Mouse (Mus musculus): ENCODE measurements at regions not wholly inside any gene's neighbourhood (a gene's known extent, or its start where the extent isn't known, plus 50 kb on each side); places are given as distances from the start of the nearest gene placed in this dataset.

DNA sequence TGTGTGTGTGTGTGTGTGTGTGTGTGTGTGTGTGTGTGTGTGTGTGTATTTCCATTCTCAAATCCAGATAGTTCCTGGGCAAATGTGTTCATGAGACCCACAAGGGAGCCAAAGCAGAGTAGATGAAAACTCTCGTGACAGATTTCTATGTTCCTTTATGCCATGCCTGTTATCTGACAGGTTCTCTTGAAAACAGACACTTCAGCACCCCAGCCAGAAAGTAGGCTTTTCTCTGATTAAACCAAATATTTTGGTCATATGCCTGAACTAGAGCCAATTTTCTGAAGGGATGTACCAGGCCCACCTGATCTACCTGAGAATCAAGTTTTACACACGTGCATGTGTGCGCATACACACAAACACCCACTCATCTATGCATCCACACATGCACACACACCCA, 95.5 kb downstream of the Psat1 start:
- DNase-seq, result no peak
- Histone ChIP-seq H3K4me1 (ENCODE audit: control insufficient read depth, insufficient read depth, low read length) (no peaks in the 10 kb centered on the region), H3K4me3 (replicated peaks; ENCODE audit: insufficient read depth, low read depth, low read length) (no peak overlapping the region), H3K27ac (ENCODE audit: insufficient read depth, low read length) (no peak overlapping the region), H3K27me3 (ENCODE audit: control insufficient read depth, insufficient read depth, low read length) (no peaks in the 10 kb centered on the region)
- TF ChIP-seq POLR2A (IDR thresholded peaks at IDR 0.05; ENCODE audit: borderline replicate concordance, insufficient read depth, low read length) (no peak), CTCF (IDR thresholded peaks at IDR 0.05; ENCODE audit: borderline replicate concordance, insufficient read depth, low read depth, low read length) (no peak)
- WGBS, result 94% methylated on average over 3 of the region's 3 CpGs

GRCm38 (mm10) chr19:15850722-15851121, 96.4 kb downstream of the Psat1 start:
- TF ChIP-seq POLR2A (IDR thresholded peaks at IDR 0.05; ENCODE audit: borderline replicate concordance, insufficient read depth, low read length) (no peak), CTCF (IDR thresholded peaks at IDR 0.05; ENCODE audit: borderline replicate concordance, insufficient read depth, low read depth, low read length) (no peak)
- Histone ChIP-seq H3K4me3 (replicated peaks; ENCODE audit: insufficient read depth, low read depth, low read length) (no peak overlapping the region), H3K27me3 (ENCODE audit: control insufficient read depth, insufficient read depth, low read length) (no peaks in the 10 kb centered on the region), H3K27ac (ENCODE audit: insufficient read depth, low read length) (no peak overlapping the region), H3K4me1 (ENCODE audit: control insufficient read depth, insufficient read depth, low read length) (no peaks in the 10 kb centered on the region)
- 65% methylated on average over 2 of the region's 2 CpGs for WGBS
- DNase-seq, result no peak

DNA sequence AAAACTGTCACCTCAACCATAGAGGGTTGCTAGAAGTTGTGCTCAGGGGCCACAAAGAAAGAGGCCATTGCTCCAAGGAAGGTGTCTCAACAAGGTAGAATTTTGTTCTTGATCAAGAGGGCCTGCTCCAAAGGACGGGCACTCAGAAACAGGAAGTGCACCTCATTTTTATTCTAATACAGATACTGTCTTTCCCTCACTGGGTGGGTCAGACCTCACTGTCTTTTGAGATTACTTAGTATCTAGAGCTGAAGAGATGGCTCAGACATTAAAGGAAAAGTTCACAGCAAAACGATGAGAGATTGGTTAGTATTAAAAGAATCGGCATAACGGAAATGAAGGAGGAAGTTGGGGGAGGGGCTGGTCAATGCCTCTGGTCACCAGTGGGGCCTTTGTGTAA, 97.9 kb downstream of the Psat1 start:
- no peak for DNase-seq
- H3K4me1 ChIP-seq (ENCODE audit: control insufficient read depth, insufficient read depth, low read length), result no peaks in the 10 kb centered on the region
- no peak overlapping the region for H3K4me3 ChIP-seq (replicated peaks; ENCODE audit: insufficient read depth, low read depth, low read length)
- H3K27ac ChIP-seq (ENCODE audit: insufficient read depth, low read length), result no peak overlapping the region
- no peak for TF ChIP-seq POLR2A (IDR thresholded peaks at IDR 0.05; ENCODE audit: borderline replicate concordance, insufficient read depth, low read length)
- no peaks in the 10 kb centered on the region for H3K27me3 ChIP-seq (ENCODE audit: control insufficient read depth, insufficient read depth, low read length)
- 90% methylated on average over 4 of the region's 4 CpGs for WGBS

GRCm38 (mm10) chr19:15838327-15838726, 108.8 kb downstream of the Psat1 start:
- Histone ChIP-seq H3K27ac (ENCODE audit: insufficient read depth, low read length) (no peak overlapping the region), H3K4me3 (replicated peaks; ENCODE audit: insufficient read depth, low read depth, low read length) (no peak overlapping the region), H3K27me3 (ENCODE audit: control insufficient read depth, insufficient read depth, low read length) (no peaks in the 10 kb centered on the region), H3K4me1 (ENCODE audit: control insufficient read depth, insufficient read depth, low read length) (no peaks in the 10 kb centered on the region)
- WGBS, result 10% methylated on average over 5 of the region's 5 CpGs
- no peak for DNase-seq
- no peak for TF ChIP-seq CTCF (IDR thresholded peaks at IDR 0.05; ENCODE audit: borderline replicate concordance, insufficient read depth, low read depth, low read length)
- no peak for TF ChIP-seq POLR2A (IDR thresholded peaks at IDR 0.05; ENCODE audit: borderline replicate concordance, insufficient read depth, low read length)

- no peak for DNase-seq
- no peak overlapping the region for H3K4me3 ChIP-seq (replicated peaks; ENCODE audit: insufficient read depth, low read depth, low read length)
- 8% methylated on average over 1 of the region's 1 CpGs for WGBS
- H3K27me3 ChIP-seq (ENCODE audit: control insufficient read depth, insufficient read depth, low read length), result no peaks in the 10 kb centered on the region
- H3K4me1 ChIP-seq (ENCODE audit: control insufficient read depth, insufficient read depth, low read length), result no peaks in the 10 kb centered on the region
- TF ChIP-seq CTCF (IDR thresholded peaks at IDR 0.05; ENCODE audit: borderline replicate concordance, insufficient read depth, low read depth, low read length) (no peak), POLR2A (IDR thresholded peaks at IDR 0.05; ENCODE audit: borderline replicate concordance, insufficient read depth, low read length) (no peak)
- no peak overlapping the region for H3K27ac ChIP-seq (ENCODE audit: insufficient read depth, low read length)
Observed at GRCm38 (mm10) chr19:15837715-15838175, 109.4 kb downstream of the Psat1 start.

- Histone ChIP-seq H3K4me1 (ENCODE audit: control insufficient read depth, insufficient read depth, low read length) (no peaks in the 10 kb centered on the region), H3K4me3 (replicated peaks; ENCODE audit: insufficient read depth, low read depth, low read length) (no peak overlapping the region), H3K27me3 (ENCODE audit: control insufficient read depth, insufficient read depth, low read length) (no peaks in the 10 kb centered on the region), H3K27ac (ENCODE audit: insufficient read depth, low read length) (0 out of 2 replicates have a peak overlapping the region, but pooled peaks have one; percentile 47)
- DNase-seq, result peak in 1 of 2 experiments; percentile 19
- WGBS, result 7% methylated on average over 7 of the region's 7 CpGs
- TF ChIP-seq POLR2A (IDR thresholded peaks at IDR 0.05; ENCODE audit: borderline replicate concordance, insufficient read depth, low read length) (no peak), CTCF (IDR thresholded peaks at IDR 0.05; ENCODE audit: borderline replicate concordance, insufficient read depth, low read depth, low read length) (no peak)
Observed at GRCm38 (mm10) chr19:15836956-15837714, 110.0 kb downstream of the Psat1 start.

- Histone ChIP-seq H3K27me3 (ENCODE audit: control insufficient read depth, insufficient read depth, low read length) (no peaks in the 10 kb centered on the region), H3K27ac (ENCODE audit: insufficient read depth, low read length) (0 out of 2 replicates have a peak overlapping the region, but pooled peaks have one; percentile 6), H3K4me3 (replicated peaks; ENCODE audit: insufficient read depth, low read depth, low read length) (no peak overlapping the region), H3K4me1 (ENCODE audit: control insufficient read depth, insufficient read depth, low read length) (no peaks in the 10 kb centered on the region)
- peak in 1 of 2 experiments; percentile 3 for DNase-seq
- TF ChIP-seq CTCF (IDR thresholded peaks at IDR 0.05; ENCODE audit: borderline replicate concordance, insufficient read depth, low read depth, low read length) (no peak), POLR2A (IDR thresholded peaks at IDR 0.05; ENCODE audit: borderline replicate concordance, insufficient read depth, low read length) (no peak)
- WGBS, result 52% methylated on average over 7 of the region's 7 CpGs
Observed at GRCm38 (mm10) chr19:15836201-15836955, 110.8 kb downstream of the Psat1 start.

DNA sequence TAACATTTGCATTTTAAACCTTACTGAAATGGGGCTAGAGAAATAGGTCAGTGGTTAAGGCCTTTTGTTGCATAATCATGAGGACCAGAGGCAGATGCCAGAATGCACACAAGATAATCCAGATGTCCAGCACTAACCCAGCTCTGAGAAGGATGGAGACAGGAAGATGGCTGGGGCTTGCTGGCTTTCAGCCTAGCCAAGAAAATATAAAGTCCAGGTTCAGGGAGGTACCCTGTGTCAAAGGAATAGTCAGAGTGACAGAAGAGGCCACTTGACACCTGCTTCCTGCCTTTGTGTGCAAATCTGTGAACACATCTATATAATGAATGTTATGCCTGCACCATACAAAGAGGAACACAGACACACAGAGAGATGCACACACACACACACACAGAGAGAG, 116.8 kb downstream of the Psat1 start:
- TF ChIP-seq CTCF (IDR thresholded peaks at IDR 0.05; ENCODE audit: borderline replicate concordance, insufficient read depth, low read depth, low read length), result no peak
- TF ChIP-seq POLR2A (IDR thresholded peaks at IDR 0.05; ENCODE audit: borderline replicate concordance, insufficient read depth, low read length), result no peak
- Histone ChIP-seq H3K27ac (ENCODE audit: insufficient read depth, low read length) (no peak overlapping the region), H3K4me1 (ENCODE audit: control insufficient read depth, insufficient read depth, low read length) (no peaks in the 10 kb centered on the region), H3K4me3 (replicated peaks; ENCODE audit: insufficient read depth, low read depth, low read length) (no peak overlapping the region), H3K27me3 (ENCODE audit: control insufficient read depth, insufficient read depth, low read length) (no peaks in the 10 kb centered on the region)
- no peak for DNase-seq

Data from cerebellum, adult 2 months (tissue).